ENCODE assay signal across 15 mouse cellular contexts in genomic region chr6:52248638-52249414, GRCm38 (mm10). TPM values are rescaled to one million over a fixed set of nuclear protein-coding genes. Genes with fewer than 3 reads are reported as not detected.
A peak's percentile ranks its signal among the peaks of the same experiment; 100 is the strongest.
DNase-seq lines count a peak whose midpoint lies in the region; ATAC-seq and TF ChIP-seq lines count a peak whose summit lies in the region.
"Had no signal": no experiment of that assay in that cellular context is flagged by ENCODE, and none has a peak within 500 bp of the region (broad histone marks: within the 10 kb centered on the region; RNA-seq: fewer than 3 reads in every experiment).

No protein-coding gene starts in this region.

- peaks cover 26% of the 10 kb centered on the region for H3K4me1 ChIP-seq in heart, embryonic 10.5 days
- 0 out of 2 replicates have a peak, but pooled peaks cover 19% of the 10 kb centered on the region for H3K4me1 ChIP-seq in intestine, embryonic 15.5 days (replicated peaks)

- no peak for TF ChIP-seq CTCF in C2C12 (IDR thresholded peaks at IDR 0.05; ENCODE audit: control insufficient read depth, insufficient read depth, insufficient read length)

- H3K9me3 ChIP-seq in heart, embryonic 10.5 days, result no peaks in the 10 kb centered on the region
- H3K9me3 ChIP-seq in intestine, embryonic 15.5 days, result no peaks in the 10 kb centered on the region
- H3K9me3 ChIP-seq: forebrain, embryonic 12.5 days; hindbrain, embryonic 12.5 days; liver, embryonic 13.5 days had no signal

- DNase-seq in heart, embryonic 10.5 days (ENCODE audit: low spot score), result peak; percentile 72
- DNase-seq in heart, postnatal 25 days (ENCODE audit: low spot score), result no peak
- DNase-seq in naive thymus-derived CD4-positive, alpha-beta T cell, adult 2 months (ENCODE audit: low read depth), result peak; percentile 15
- no peak for DNase-seq in liver
- no peak for DNase-seq in cerebellum, postnatal 14 days
- DNase-seq in layer of hippocampus, postnatal 10 days (ENCODE audit: low spot score in 2 of 2), result no peak
- DNase-seq: liver, embryonic 13.5 days; thymus, adult 18-20 months had no signal

- H3K4me3 ChIP-seq in heart, embryonic 10.5 days, result peak overlapping the region; percentile 24; the same call in 1 of the 2 replicates
- H3K4me3 ChIP-seq in C2C12 (ENCODE audit: insufficient read depth, poor library complexity, severe bottlenecking), result peak overlapping the region; percentile 28
- H3K4me3 ChIP-seq in intestine, embryonic 15.5 days (replicated peaks), result no peak overlapping the region; the same call in 1 of the 2 replicates
- H3K4me3 ChIP-seq: forebrain, embryonic 12.5 days; hindbrain, embryonic 12.5 days; liver, embryonic 13.5 days had no signal

- ATAC-seq in intestine, embryonic 15.5 days, result no peak

- H3K27ac ChIP-seq in heart, embryonic 10.5 days, result no peak overlapping the region
- no peak overlapping the region for H3K27ac ChIP-seq in intestine, embryonic 15.5 days
- H3K27ac ChIP-seq: forebrain, embryonic 12.5 days; hindbrain, embryonic 12.5 days; liver, embryonic 13.5 days had no signal

- under 1% methylated on average over 27 of the region's 27 CpGs for WGBS in heart, embryonic 10.5 days
- WGBS in intestine, embryonic 15.5 days, result 2% methylated on average over 27 of the region's 27 CpGs

- intact Hi-C loops in heart, postnatal 25 days (cut with DNase I), result no loop called here

- no peaks in the 10 kb centered on the region for H3K36me3 ChIP-seq in heart, embryonic 10.5 days
- peaks cover 13% of the 10 kb centered on the region for H3K36me3 ChIP-seq in C2C12 (ENCODE audit: control insufficient read depth, insufficient read depth)
- H3K36me3 ChIP-seq in intestine, embryonic 15.5 days, result no peaks in the 10 kb centered on the region
- H3K36me3 ChIP-seq: forebrain, embryonic 12.5 days; hindbrain, embryonic 12.5 days; liver, embryonic 13.5 days had no signal

- H3K4me2 ChIP-seq in intestine, embryonic 15.5 days (replicated peaks), result peak overlapping the region; percentile 30
- H3K4me2 ChIP-seq: forebrain, embryonic 12.5 days; hindbrain, embryonic 12.5 days; liver, embryonic 13.5 days had no signal

- H3K79me2 ChIP-seq in C2C12 (ENCODE audit: control insufficient read depth, insufficient read depth), result peaks cover 81% of the 10 kb centered on the region

- 0 out of 2 replicates have a peak overlapping the region, but pooled peaks have one; percentile 23 for H3K9ac ChIP-seq in intestine, embryonic 15.5 days
- H3K9ac ChIP-seq: forebrain, embryonic 12.5 days; hindbrain, embryonic 12.5 days; liver, embryonic 13.5 days had no signal

- peaks cover 100% of the 10 kb centered on the region for H3K27me3 ChIP-seq in heart, embryonic 10.5 days (ENCODE audit: insufficient read depth, poor library complexity, severe bottlenecking)
- no peaks in the 10 kb centered on the region for H3K27me3 ChIP-seq in C2C12 (ENCODE audit: control insufficient read depth, insufficient read depth, insufficient read length)
- H3K27me3 ChIP-seq in intestine, embryonic 15.5 days (replicated peaks), result peaks cover 93% of the 10 kb centered on the region

- peaks cover 53% of the 10 kb centered on the region for H3K79me3 ChIP-seq in C2C12 (ENCODE audit: low read depth)

- H3ac ChIP-seq in C2C12 (ENCODE audit: control insufficient read depth, insufficient read length, low read depth), result peak overlapping the region; percentile 52

TF ChIP-seq in C2C12, 6 proteins besides CTCF, POLR2A, EP300 and RAD21:
- TF ChIP-seq MAX (IDR thresholded peaks at IDR 0.05), result no peak
- TF ChIP-seq MYOD1 (IDR thresholded peaks at IDR 0.05; ENCODE audit: control insufficient read depth, insufficient read length, low read depth), result no peak
- TF ChIP-seq CEBPB (IDR thresholded peaks at IDR 0.05; ENCODE audit: low read depth), result no peak

RNA-seq across cellular contexts. Expression of gene Hoxa11, which starts 3.2 kb away (rescaled TPM):
- polyA plus RNA-seq in heart, embryonic 10.5 days (2016; fragmentation: Nextera tagmentation; extraction: Ambion mirVana), result 0.06 and 1.7 TPM in 2 replicates
- total RNA-seq in heart, postnatal 25 days (2021), result not detected
- polyA plus RNA-seq in C2C12 (2012; fragmentation: generic; extraction: Trizol), result 19.2 TPM
- 2.0 and 3.3 TPM in 2 replicates for polyA plus RNA-seq in intestine, embryonic 15.5 days (2015; fragmentation: Nextera tagmentation; extraction: Ambion mirVana)
- total RNA-seq in layer of hippocampus, postnatal 10 days (2021), result not detected
- total RNA-seq: megakaryocyte-erythroid progenitor cell, adult 5-6 weeks had no signal
- polyA plus RNA-seq: cortical plate, adult 2 months; forebrain, embryonic 12.5 days; hindbrain, embryonic 12.5 days; liver, embryonic 13.5 days; small intestine, adult 2 months had no signal

RNA-seq across cellular contexts. Expression of gene Hoxa10, which starts 8.2 kb away (rescaled TPM):
- polyA plus RNA-seq in heart, embryonic 10.5 days (2016; fragmentation: Nextera tagmentation; extraction: Ambion mirVana), result 0.30 and 3.6 TPM in 2 replicates
- total RNA-seq in heart, postnatal 25 days (2021), result not detected
- polyA plus RNA-seq in C2C12 (2012; fragmentation: generic; extraction: Trizol), result 19.8 TPM
- polyA plus RNA-seq in intestine, embryonic 15.5 days (2015; fragmentation: Nextera tagmentation; extraction: Ambion mirVana), result 11.4 and 20.2 TPM in 2 replicates
- total RNA-seq in layer of hippocampus, postnatal 10 days (2021), result not detected
- total RNA-seq: megakaryocyte-erythroid progenitor cell, adult 5-6 weeks had no signal
- polyA plus RNA-seq: cortical plate, adult 2 months; forebrain, embryonic 12.5 days; hindbrain, embryonic 12.5 days; small intestine, adult 2 months had no signal

RNA-seq across cellular contexts. Expression of gene Hoxa13, which starts 11.9 kb away (rescaled TPM):
- polyA plus RNA-seq in heart, embryonic 10.5 days (2016; fragmentation: Nextera tagmentation; extraction: Ambion mirVana), result not detected in 2 replicates
- not detected for total RNA-seq in heart, postnatal 25 days (2021)
- polyA plus RNA-seq in C2C12 (2012; fragmentation: generic; extraction: Trizol), result 0.77 TPM
- 0.59 and 0.61 TPM in 2 replicates for polyA plus RNA-seq in intestine, embryonic 15.5 days (2015; fragmentation: Nextera tagmentation; extraction: Ambion mirVana)
- not detected for total RNA-seq in layer of hippocampus, postnatal 10 days (2021)
- total RNA-seq: megakaryocyte-erythroid progenitor cell, adult 5-6 weeks had no signal
- polyA plus RNA-seq: cortical plate, adult 2 months; forebrain, embryonic 12.5 days; hindbrain, embryonic 12.5 days; liver, embryonic 13.5 days; small intestine, adult 2 months had no signal

RNA-seq across cellular contexts. Expression of gene Hoxa9, which starts 17.9 kb away (rescaled TPM):
- polyA plus RNA-seq in heart, embryonic 10.5 days (2016; fragmentation: Nextera tagmentation; extraction: Ambion mirVana), result 0.37 and 5.6 TPM in 2 replicates
- total RNA-seq in heart, postnatal 25 days (2021), result not detected
- 19.3 TPM for polyA plus RNA-seq in C2C12 (2012; fragmentation: generic; extraction: Trizol)
- 5.3 and 6.3 TPM in 2 replicates for polyA plus RNA-seq in intestine, embryonic 15.5 days (2015; fragmentation: Nextera tagmentation; extraction: Ambion mirVana)
- total RNA-seq in layer of hippocampus, postnatal 10 days (2021), result not detected
- polyA plus RNA-seq: cortical plate, adult 2 months; forebrain, embryonic 12.5 days; small intestine, adult 2 months had no signal

RNA-seq across cellular contexts. Expression of gene Hoxa7, which starts 27.2 kb away (rescaled TPM):
- 0.11 and 2.5 TPM in 2 replicates for polyA plus RNA-seq in heart, embryonic 10.5 days (2016; fragmentation: Nextera tagmentation; extraction: Ambion mirVana)
- under 1 TPM; 0.31 to 0.44 TPM for total RNA-seq in heart, postnatal 25 days (2021)
- polyA plus RNA-seq in C2C12 (2012; fragmentation: generic; extraction: Trizol), result 7.5 TPM
- 7.5 and 9.4 TPM in 2 replicates for polyA plus RNA-seq in intestine, embryonic 15.5 days (2015; fragmentation: Nextera tagmentation; extraction: Ambion mirVana)
- total RNA-seq in layer of hippocampus, postnatal 10 days (2021), result not detected
- polyA plus RNA-seq: cortical plate, adult 2 months; forebrain, embryonic 12.5 days had no signal

Comparison
In these comparisons a context has a peak if more than half of its experiments do, and no peak if none do; other contexts are left out.
1. DNase-seq: peak in heart, embryonic 10.5 days (single experiment) and naive thymus-derived CD4-positive, alpha-beta T cell, adult 2 months (single experiment); none in heart, postnatal 25 days (single experiment), liver (single experiment), cerebellum, postnatal 14 days (0 of 2) and layer of hippocampus, postnatal 10 days (0 of 2).